Mouse (Mus musculus) testis, adult 2 months (tissue): ENCODE measurements around the gene Actr1a. TPM values are rescaled to one million over a fixed set of nuclear protein-coding genes. Genes with fewer than 3 reads are reported as not detected.
A peak's percentile ranks its signal among the peaks of the same experiment; 100 is the strongest.

ENCODE experiments used
- H3K27ac ChIP-seq: fragments of 200-500 bp; 2 replicates; pipeline ENCODE4 v1.5.1; 2012; ENCODE audit warnings: low read depth, low read length; ENCODE audit not compliant: control insufficient read depth, insufficient read depth
- H3K27me3 ChIP-seq: fragments of 200-500 bp; 2 replicates; pipeline ENCODE4 v1.6.1; 2012; ENCODE audit warnings: mild to moderate bottlenecking, low read length, moderate library complexity; ENCODE audit not compliant: control insufficient read depth, insufficient read depth
- H3K36me3 ChIP-seq: fragments of 200-500 bp; 2 replicates; pipeline ENCODE4 v1.6.1; 2012; ENCODE audit warnings: mild to moderate bottlenecking, low read length; ENCODE audit not compliant: control insufficient read depth, insufficient read depth
- H3K4me1 ChIP-seq: fragments of 200-500 bp; 2 replicates; pipeline ENCODE4 v1.6.1; 2012; ENCODE audit warnings: low read length; ENCODE audit not compliant: control insufficient read depth, insufficient read depth
- H3K4me3 ChIP-seq: fragments of 200-500 bp; 2 replicates; pipeline ENCODE4 v1.5.1; 2012; ENCODE audit warnings: low read depth, mild to moderate bottlenecking, low read length, moderate library complexity, mixed read lengths; ENCODE audit not compliant: control insufficient read depth
- CTCF ChIP-seq: fragments of 200-500 bp; IDR thresholded peaks from 2 replicates; pipeline ENCODE4 v1.5.1; 2012; ENCODE audit warnings: low read depth, mild to moderate bottlenecking, inconsistent platforms, low read length, moderate library complexity; ENCODE audit not compliant: control insufficient read depth, insufficient read depth, insufficient replicate concordance
- POLR2A ChIP-seq: fragments of 200-500 bp; IDR thresholded peaks from 2 replicates; pipeline ENCODE4 v1.6.1; 2012; ENCODE audit warnings: low read depth, mild to moderate bottlenecking, inconsistent platforms, low read length, moderate library complexity; ENCODE audit not compliant: control insufficient read depth
- polyA plus RNA-seq: library from polyadenylated mRNA; depleted of rRNA; stranded (reverse); fragments of >200 nt; gene quantifications from 2 replicates; pipeline ENCODE4 v1.2.3, GENCODE M21; 2012

The Actr1a gene
- polyA plus RNA-seq, 1 experiment, result 179 TPM

DNA sequence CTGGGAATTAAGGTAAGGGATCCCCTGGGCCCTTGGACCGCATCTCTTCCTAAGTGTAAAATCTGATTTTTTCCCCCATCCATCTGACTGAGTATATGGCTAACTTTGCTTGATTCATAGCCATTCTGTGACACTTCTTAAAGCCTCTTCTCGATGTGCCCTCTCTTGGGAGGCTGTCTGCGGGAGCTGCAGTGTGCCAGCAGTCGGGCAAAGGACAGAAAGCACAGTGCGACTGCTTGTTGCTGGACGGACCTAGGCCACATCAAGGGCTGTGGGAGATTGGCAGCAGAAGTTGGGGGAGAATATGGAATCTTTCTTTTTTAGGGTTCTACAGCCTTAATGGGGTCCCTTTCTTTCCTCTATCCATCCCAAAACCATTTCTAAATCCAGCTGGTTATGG lies 3.8 kb upstream of the Actr1a start:
- Histone ChIP-seq H3K27me3 (no peaks in the 10 kb centered on the region), H3K4me1 (peaks cover 5% of the 10 kb centered on the region; the same call in 1 of the 2 replicates)

DNA sequence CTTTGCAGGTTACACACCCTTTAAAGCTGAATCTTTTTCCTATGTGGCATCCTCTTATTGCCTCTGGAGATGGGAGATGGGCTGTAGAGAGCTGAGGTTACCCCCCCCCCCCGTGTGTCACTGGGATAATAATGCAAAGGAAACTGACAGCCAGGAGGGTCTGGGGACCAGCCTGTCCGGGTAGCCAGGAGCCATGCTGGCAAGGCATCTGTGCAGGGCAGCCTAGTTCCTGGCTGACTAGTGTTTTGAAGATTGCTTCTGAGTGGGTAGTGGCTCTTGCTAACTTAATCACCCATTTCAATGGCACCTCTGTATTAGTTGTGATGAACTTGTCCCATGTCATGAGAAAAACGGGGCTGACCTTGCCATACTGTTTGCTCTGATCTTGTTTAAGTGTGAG lies 2.9 kb upstream of the Actr1a start:
- Histone ChIP-seq H3K27me3 (no peaks in the 10 kb centered on the region), H3K4me1 (peaks cover 5% of the 10 kb centered on the region; the same call in 1 of the 2 replicates), H3K27ac (no peak overlapping the region; the same call in 1 of the 2 replicates), H3K36me3 (no peaks in the 10 kb centered on the region), H3K4me3 (peak overlapping the region; percentile 99)
- TF ChIP-seq POLR2A (no peak), CTCF (no peak)

More for the DNA sequence above, 3.8 kb upstream of the Actr1a start:
- H3K4me3 ChIP-seq, result peak overlapping the region; percentile 33
- no peak overlapping the region for H3K27ac ChIP-seq
- H3K36me3 ChIP-seq, result no peaks in the 10 kb centered on the region
- no peak for TF ChIP-seq POLR2A
- TF ChIP-seq CTCF, result no peak

DNA sequence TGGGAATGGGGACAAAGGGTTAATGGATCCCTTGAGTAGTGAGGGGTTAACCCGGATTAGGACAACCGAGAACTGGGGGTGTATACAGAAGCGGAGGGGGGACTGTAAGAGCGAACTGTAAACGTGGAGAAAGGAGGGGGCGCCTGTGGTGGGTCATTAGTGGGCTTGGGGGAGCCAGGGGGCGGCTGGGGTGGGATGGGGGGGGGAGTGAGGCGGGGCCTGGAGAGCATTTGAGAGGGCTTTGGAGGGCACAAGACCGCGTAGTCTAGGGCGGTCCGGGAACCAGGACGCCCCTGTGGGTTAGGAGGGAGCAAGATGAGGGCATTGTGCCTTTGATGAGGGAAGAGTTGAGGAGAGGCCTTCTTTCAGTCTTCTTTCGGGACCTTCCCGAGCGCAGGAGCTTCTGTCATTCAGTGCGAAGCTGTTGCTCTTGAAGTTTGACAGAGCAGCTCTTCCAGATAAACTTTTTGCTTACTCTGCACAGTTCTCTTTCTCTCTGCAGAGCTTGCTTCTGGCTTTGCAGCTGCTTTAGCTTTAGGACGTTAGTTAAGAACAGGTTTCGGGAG lies 2.0 kb upstream of the Actr1a start:
- Histone ChIP-seq H3K4me3 (peak overlapping the region; percentile 99), H3K4me1 (peaks cover 5% of the 10 kb centered on the region; the same call in 1 of the 2 replicates), H3K27ac (peak overlapping the region; percentile 85), H3K36me3 (no peaks in the 10 kb centered on the region), H3K27me3 (no peaks in the 10 kb centered on the region)
- no peak for TF ChIP-seq CTCF
- no peak for TF ChIP-seq POLR2A

DNA sequence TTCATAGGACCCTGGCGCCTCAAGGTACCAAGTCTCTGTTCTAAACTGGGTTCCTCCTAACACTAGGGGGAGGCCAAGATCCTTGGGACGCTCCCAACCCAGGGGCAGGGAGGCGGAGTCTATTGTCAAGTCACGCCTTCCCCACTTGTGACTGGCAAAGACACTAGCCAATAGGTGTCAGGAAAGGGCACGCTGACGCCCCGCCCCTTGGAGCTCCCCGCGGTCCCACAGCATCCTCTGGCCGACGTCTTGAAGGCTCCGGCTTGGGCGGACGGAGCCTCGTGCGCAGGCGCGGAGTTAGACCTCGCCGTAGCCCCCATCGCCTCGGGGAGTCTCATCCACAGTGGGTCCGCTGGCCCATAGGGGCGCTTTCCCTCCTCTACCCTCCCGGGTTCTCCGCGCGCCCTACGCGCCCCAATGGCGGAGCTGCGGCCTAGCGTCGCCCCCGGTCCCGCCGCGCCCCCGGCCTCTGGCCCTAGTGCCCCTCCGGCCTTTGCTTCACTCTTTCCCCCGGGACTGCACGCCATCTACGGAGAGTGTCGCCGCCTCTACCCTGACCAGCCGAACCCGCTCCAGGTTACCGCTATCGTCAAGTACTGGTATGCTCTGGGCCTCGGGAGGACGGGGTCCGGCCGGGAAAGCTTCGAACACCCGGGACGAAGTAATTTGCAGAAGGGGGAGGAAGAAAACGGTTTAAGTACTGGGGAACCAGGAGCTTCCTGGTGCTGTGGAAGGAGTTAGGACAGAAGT lies 1.3 kb upstream of the Actr1a start, which contains the start of gene Sufu:
Gene Sufu (plus strand): TSS at position 211 of the 750 bp plus-strand sequence.
- TF ChIP-seq POLR2A, result peak; percentile 94
- peak; percentile 79; the same call in 1 of the 2 replicates for TF ChIP-seq CTCF
- peaks cover 5% of the 10 kb centered on the region; the same call in 1 of the 2 replicates for H3K4me1 ChIP-seq
- H3K27me3 ChIP-seq, result no peaks in the 10 kb centered on the region
- H3K36me3 ChIP-seq, result no peaks in the 10 kb centered on the region; the same call in 1 of the 2 replicates
- H3K4me3 ChIP-seq, result peak within 1 kb of the TSS; percentile 99
- H3K27ac ChIP-seq, result peak within 1 kb of the TSS; percentile 99

DNA sequence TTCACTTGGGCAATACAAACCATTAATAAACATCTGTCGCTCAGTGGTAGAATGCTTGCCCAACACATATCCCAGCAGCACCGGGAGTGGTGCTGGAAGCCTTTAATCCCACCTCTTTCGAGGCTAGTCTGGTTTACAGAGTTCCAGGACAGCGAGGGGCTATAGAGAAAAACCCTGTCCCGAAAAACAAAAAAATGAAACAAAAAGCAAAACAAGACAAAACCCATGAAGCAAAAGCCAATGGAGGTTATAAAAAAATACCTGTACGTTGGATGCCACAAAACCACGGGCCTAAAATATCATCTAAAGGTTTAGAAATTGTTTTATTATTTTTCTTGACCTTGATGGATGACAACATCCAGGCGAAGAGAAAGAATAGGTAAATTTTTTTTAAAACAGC lies 561 bp upstream of the Actr1a start:
- TF ChIP-seq CTCF (no peak), POLR2A (no peak)
- H3K4me3 ChIP-seq, result peak overlapping the region; percentile 99
- no peaks in the 10 kb centered on the region; the same call in 1 of the 2 replicates for H3K36me3 ChIP-seq
- H3K27me3 ChIP-seq, result no peaks in the 10 kb centered on the region
- H3K4me1 ChIP-seq, result peaks cover 5% of the 10 kb centered on the region; the same call in 1 of the 2 replicates
- H3K27ac ChIP-seq, result no peak overlapping the region

DNA sequence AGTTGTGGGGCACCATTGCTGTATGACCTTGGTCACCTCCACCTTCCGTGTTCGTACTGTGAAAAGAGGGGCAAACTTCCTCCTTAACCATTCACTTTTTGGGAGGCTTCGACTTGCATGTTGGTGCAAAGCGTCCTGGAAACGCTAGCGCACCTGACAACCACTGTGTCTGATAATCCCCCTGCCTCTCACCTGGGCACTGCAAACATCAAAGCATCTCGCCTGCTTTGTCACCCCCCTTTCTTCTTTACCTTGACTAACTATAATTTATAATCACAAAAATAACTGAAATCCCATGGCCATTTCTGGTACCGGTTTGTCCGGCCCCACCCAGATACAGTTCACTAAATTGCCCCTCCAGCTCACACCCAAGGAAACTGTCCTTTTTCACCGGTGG lies 838 bp downstream of the Actr1a start:
- Histone ChIP-seq H3K27ac (peak overlapping the region; percentile 99; the same call in 1 of the 2 replicates), H3K4me3 (peak overlapping the region; percentile 99), H3K36me3 (no peaks in the 10 kb centered on the region; the same call in 1 of the 2 replicates), H3K4me1 (peaks cover 5% of the 10 kb centered on the region; the same call in 1 of the 2 replicates), H3K27me3 (no peaks in the 10 kb centered on the region)
- no peak for TF ChIP-seq CTCF
- TF ChIP-seq POLR2A, result no peak

DNA sequence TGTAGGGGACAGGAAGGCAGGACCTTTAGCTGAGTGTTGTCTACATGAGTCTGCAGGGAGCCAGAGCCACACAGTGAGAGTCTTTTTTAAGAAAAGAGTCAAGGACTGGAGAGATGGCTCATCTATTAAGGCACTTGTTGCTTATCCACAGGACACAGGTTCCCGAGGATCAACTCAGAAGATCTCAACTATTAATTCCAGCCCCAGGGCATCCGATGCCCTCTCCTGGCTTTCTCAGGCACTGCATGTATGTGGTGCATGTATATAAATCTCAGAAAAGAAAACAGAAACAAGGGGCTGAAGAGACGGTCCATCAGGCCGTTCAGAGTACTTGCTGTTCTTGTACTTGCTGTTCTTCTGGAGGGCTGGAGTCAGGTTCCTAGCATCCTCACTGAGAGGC lies 3.5 kb downstream of the Actr1a start:
- no peak; the same call in 1 of the 2 replicates for TF ChIP-seq CTCF
- TF ChIP-seq POLR2A, result no peak
- no peak overlapping the region for H3K4me3 ChIP-seq
- H3K4me1 ChIP-seq, result peaks cover 2% of the 10 kb centered on the region; the same call in 1 of the 2 replicates
- H3K27ac ChIP-seq, result no peak overlapping the region
- H3K27me3 ChIP-seq, result no peaks in the 10 kb centered on the region
- no peaks in the 10 kb centered on the region; the same call in 1 of the 2 replicates for H3K36me3 ChIP-seq
